13 mouse cellular contexts compared by ENCODE assay signal in genomic region chr5:127956511-127957097, GRCm38 (mm10).
DNase-seq lines count a peak whose midpoint lies in the region; ATAC-seq and TF ChIP-seq lines count a peak whose summit lies in the region.
"Had no signal": no experiment of that assay in that cellular context is flagged by ENCODE, and none has a peak within 500 bp of the region (broad histone marks: within the 10 kb centered on the region; RNA-seq: fewer than 3 reads in every experiment).

No protein-coding gene starts in this region.

- H3K9me3 ChIP-seq in lung, postnatal 0 days (ENCODE audit: low read length) = no peaks in the 10 kb centered on the region
- H3K9me3 ChIP-seq in limb, embryonic 10.5 days (replicated peaks) = no peaks in the 10 kb centered on the region
- H3K9me3 ChIP-seq: hindbrain, embryonic 12.5 days; lung, embryonic 15.5 days had no signal

- no peak overlapping the region for H3K27ac ChIP-seq in lung, postnatal 0 days (ENCODE audit: low read length)
- H3K27ac ChIP-seq in limb, embryonic 10.5 days = no peak overlapping the region
- H3K27ac ChIP-seq: hindbrain, embryonic 12.5 days; lung, embryonic 15.5 days had no signal

- no peaks in the 10 kb centered on the region for H3K36me3 ChIP-seq in lung, postnatal 0 days (ENCODE audit: insufficient read depth, low read length)
- H3K36me3 ChIP-seq in limb, embryonic 10.5 days = no peaks in the 10 kb centered on the region
- H3K36me3 ChIP-seq: hindbrain, embryonic 12.5 days; lung, embryonic 15.5 days had no signal

- H3K4me2 ChIP-seq in lung, postnatal 0 days (replicated peaks; ENCODE audit: low read depth, low read length) = no peak overlapping the region
- H3K4me2 ChIP-seq: hindbrain, embryonic 12.5 days; lung, embryonic 15.5 days had no signal

- no peak overlapping the region for H3K9ac ChIP-seq in lung, postnatal 0 days (replicated peaks; ENCODE audit: low read depth)
- H3K9ac ChIP-seq: hindbrain, embryonic 12.5 days; lung, embryonic 15.5 days had no signal

- H3K4me1 ChIP-seq in lung, postnatal 0 days (ENCODE audit: insufficient read depth, low read depth, low read length) = no peaks in the 10 kb centered on the region
- H3K4me1 ChIP-seq in limb, embryonic 10.5 days = peaks cover 7% of the 10 kb centered on the region; the same call in 1 of the 2 replicates
- H3K4me1 ChIP-seq: hindbrain, embryonic 12.5 days had no signal

- peak; percentile 88 for ATAC-seq in frontal cortex, adult (ENCODE audit: low TSS enrichment)
- ATAC-seq in lung, postnatal 0 days = peak; percentile 90

- no peak overlapping the region for H3K4me3 ChIP-seq in lung, postnatal 0 days (ENCODE audit: low read depth, low read length)
- no peak overlapping the region for H3K4me3 ChIP-seq in limb, embryonic 10.5 days
- H3K4me3 ChIP-seq: erythroblast, embryonic 14.5 days; hindbrain, embryonic 12.5 days; lung, embryonic 15.5 days had no signal

- no peaks in the 10 kb centered on the region for H3K27me3 ChIP-seq in lung, postnatal 0 days (replicated peaks; ENCODE audit: insufficient read depth, low read length)
- H3K27me3 ChIP-seq in limb, embryonic 10.5 days (ENCODE audit: low read depth, poor library complexity, severe bottlenecking) = no peaks in the 10 kb centered on the region
- H3K27me3 ChIP-seq: CH12.LX; hindbrain, embryonic 12.5 days; lung, embryonic 15.5 days had no signal

- no peak for TF ChIP-seq CTCF in lung, postnatal 0 days (IDR thresholded peaks at IDR 0.05)

- WGBS in lung, postnatal 0 days = 46% methylated on average over 17 of the region's 17 CpGs
- 84% methylated on average over 17 of the region's 17 CpGs for WGBS in limb, embryonic 10.5 days

- TF ChIP-seq EP300 in lung, postnatal 0 days (IDR thresholded peaks at IDR 0.05) = peak; percentile 71; the same call in 1 of the 2 replicates

- DNase-seq in ZHBTc4 (ENCODE audit: low read depth, low spot score) = peak; percentile 20
- peak; percentile 61 to 68 for DNase-seq in layer of hippocampus, postnatal 36 days
- DNase-seq in lung, postnatal 0 days (ENCODE audit: low spot score) = peak; percentile 74
- no peak for DNase-seq in urinary bladder, adult 18-20 months (ENCODE audit: low spot score in 2 of 2)
- no peak for DNase-seq in limb, embryonic 10.5 days (ENCODE audit: low spot score)
- DNase-seq in cerebellum, adult 9-11 months = no peak
- no peak for DNase-seq in testis, postnatal 14 days (ENCODE audit: low spot score)
- DNase-seq: kidney, postnatal 14 days had no signal

Comparison
In these comparisons a context has a peak if more than half of its experiments do, and no peak if none do; other contexts are left out.
1. DNase-seq: peak in ZHBTc4 (single experiment), layer of hippocampus, postnatal 36 days (2 of 2) and lung, postnatal 0 days (single experiment); none in urinary bladder, adult 18-20 months (0 of 2), limb, embryonic 10.5 days (single experiment), cerebellum, adult 9-11 months (single experiment) and testis, postnatal 14 days (single experiment).